Mouse (Mus musculus) left cerebral cortex, postnatal 14 days (tissue): ENCODE measurements around the gene Timeless. TPM values are rescaled to one million over a fixed set of nuclear protein-coding genes. Genes with fewer than 3 reads are reported as not detected.
"Not testable (repeated sequence)": the region's sequence is repeated elsewhere in the genome, so short reads cannot be mapped to it uniquely, and the experiment has no call there.

ENCODE experiments used
- DNase-seq, 2 experiments: peaks; one replicate each; pipeline ENCODE4 v3.0.0; 2021 to 2022; ENCODE audit warnings: low spot score in 2 of 2, mixed read lengths in 1 of 2
- intact Hi-C: fragments of 180-260 bp; cut with DNase I; formaldehyde crosslinking; loops from one replicate; pipeline ENCODE4 v1.15.1; 2025
- total RNA-seq, 2 experiments: library from RNA; stranded (reverse); gene quantifications; 2 replicates each; pipeline ENCODE4 v1.2.3; 2021

The Timeless gene
- total RNA-seq, 2 experiments from 2014 or later: 7.2 to 9.9 TPM

GRCm38 (mm10) chr10:128211390-128212108 is 20.3 kb upstream of the Timeless start, which contains the start of gene Spryd4:
Spryd4 (minus strand) TSS chr10:128211807.
- intact Hi-C loops: loop anchor here (2.0 to 5.0 kb wide), 2 partner anchors 21 to 71 kb away; partner anchors contain the start of gene Timeless

DNA sequence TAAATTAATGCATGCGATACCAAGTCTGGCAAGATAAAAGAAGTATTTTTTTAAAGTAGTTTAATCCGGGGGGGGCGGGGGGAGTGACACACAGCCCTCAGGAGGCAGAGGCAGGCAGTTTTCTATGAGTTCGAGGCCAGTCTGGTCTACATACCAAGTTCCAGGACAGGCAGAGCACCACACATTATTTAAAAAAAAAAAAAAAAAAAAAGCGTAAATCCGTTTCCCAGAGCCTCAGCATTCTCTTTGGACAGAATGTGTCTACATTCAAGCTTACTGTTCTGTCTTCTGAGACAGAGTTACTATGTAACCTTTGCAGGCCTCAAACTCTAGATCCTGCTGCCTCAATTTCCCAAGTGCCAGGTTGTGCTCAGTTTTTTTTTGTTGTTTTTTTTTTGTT is 19.7 kb upstream of the Timeless start:
- intact Hi-C loops: loop anchor here (2.0 to 5.0 kb wide), 2 partner anchors 21 to 70 kb away; partner anchors contain the start of gene Timeless
- DNase-seq: no peak

More at GRCm38 (mm10) chr10:128211390-128212108, 20.3 kb upstream of the Timeless start, which contains the start of gene Spryd4:
- peak; percentile 90 to 92 for DNase-seq

- intact Hi-C loops: loop anchor here (2.0 to 5.0 kb wide), 2 partner anchors 20 to 69 kb away; partner anchors contain the start of gene Timeless
- peak; percentile 70 to 76 for DNase-seq
These were observed 19.0 kb upstream of the Timeless start for GRCm38 (mm10) chr10:128212871-128213323.

DNA sequence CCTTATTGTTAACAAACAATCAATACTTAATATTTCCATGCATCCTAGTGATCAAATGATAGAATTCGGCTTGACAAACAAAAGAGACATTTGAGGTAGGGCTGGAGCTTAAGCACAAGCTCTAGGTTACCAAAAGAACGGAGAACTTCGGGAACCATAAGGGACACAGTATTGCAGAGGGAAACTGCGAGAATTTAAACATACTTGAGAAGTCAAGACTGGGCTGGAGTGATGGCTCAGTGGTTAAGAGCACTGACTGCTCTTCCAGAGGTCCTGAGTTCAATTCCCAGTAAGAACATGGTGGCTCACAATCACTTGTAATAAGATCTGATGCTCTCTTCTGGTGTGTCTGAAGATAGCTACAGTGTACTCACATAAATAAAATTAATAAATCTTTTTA is 17.8 kb upstream of the Timeless start:
- intact Hi-C loops: loop anchor here (5.0 kb wide), 1 partner anchor 68 kb away; no protein-coding TSS in a partner anchor
- DNase-seq: not testable (repeated sequence)

DNA sequence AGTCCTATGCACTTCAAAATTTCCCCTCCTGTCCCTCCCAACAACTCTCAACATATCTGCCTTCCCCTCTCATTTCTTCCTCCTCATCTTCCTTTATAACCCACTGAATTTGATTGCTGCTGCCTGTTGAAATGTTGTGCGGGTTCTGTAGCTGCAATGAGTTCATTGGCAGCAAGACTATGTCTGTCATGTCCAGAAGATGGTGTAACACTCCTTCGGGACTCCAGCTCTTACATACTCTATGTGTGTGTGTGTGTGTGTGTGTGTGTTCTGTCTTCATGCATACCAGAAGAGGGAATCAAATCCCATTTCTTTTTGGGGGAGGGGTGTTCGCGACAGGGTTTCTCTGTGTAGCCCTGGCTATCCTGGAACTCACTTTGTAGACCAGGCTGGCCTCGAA is 16.9 kb upstream of the Timeless start:
- intact Hi-C loops: loop anchor here (5.0 kb wide), 1 partner anchor 67 kb away; no protein-coding TSS in a partner anchor
- no peak for DNase-seq

GRCm38 (mm10) chr10:128218387-128219117 is 13.3 kb upstream of the Timeless start:
- intact Hi-C loops: no loop called here

GRCm38 (mm10) chr10:128221533-128222286 is 10.2 kb upstream of the Timeless start:
- intact Hi-C loops: no loop called here

More at GRCm38 (mm10) chr10:128218387-128219117, 13.3 kb upstream of the Timeless start:
- no peak for DNase-seq

GRCm38 (mm10) chr10:128225064-128225463 is 6.8 kb upstream of the Timeless start:
- DNase-seq: no peak
- intact Hi-C loops: no loop called here

More at GRCm38 (mm10) chr10:128221533-128222286, 10.2 kb upstream of the Timeless start:
- no peak for DNase-seq

- DNase-seq: no peak
- intact Hi-C loops: no loop called here
These were observed 6.3 kb upstream of the Timeless start, which contains the start of gene Mip for GRCm38 (mm10) chr10:128225538-128225937. Mip (plus strand) TSS chr10:128225838.

DNA sequence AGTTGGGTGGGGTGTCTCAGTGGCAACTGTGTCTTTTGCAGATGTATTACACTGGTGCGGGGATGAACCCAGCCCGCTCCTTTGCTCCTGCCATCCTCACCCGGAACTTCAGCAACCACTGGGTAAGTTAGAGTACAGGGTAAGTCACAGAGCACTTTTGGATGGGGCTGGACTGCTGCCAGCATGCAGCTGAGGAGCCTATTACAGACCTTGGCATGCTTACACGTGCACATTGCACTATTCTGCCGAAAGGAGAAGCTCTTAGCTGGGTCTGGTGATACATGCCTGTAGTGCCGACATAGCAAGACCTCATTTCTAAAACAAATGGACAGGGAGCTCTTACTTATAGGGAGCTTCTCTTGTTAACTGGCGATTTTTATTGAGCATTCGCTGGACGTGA is 4.3 kb upstream of the Timeless start:
- intact Hi-C loops: no loop called here
- DNase-seq: no peak

- DNase-seq: no peak
- intact Hi-C loops: no loop called here
These were observed 3.9 kb upstream of the Timeless start for GRCm38 (mm10) chr10:128228009-128228408.

- intact Hi-C loops: no loop called here
- no peak for DNase-seq
These were observed 1.3 kb upstream of the Timeless start for GRCm38 (mm10) chr10:128230582-128230981.

DNA sequence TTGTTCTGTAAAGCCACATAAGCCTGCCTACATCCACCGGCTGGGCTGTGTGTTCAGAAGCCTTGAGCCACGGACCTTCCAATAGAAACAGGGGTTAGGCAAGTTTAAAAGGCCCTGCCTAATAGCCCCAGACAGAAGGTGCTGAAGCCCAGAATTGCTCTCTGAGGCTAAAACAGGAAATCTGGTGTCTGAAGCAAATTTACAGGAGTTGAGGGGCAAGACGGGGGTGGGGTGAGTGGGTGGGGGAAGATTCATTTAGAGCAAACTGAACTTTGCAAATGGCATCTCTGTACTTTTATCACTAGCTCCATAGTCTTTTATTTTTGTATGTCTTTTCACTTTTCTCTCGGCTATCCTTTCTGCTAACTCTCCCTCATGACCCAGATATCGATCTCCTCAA is 719 bp upstream of the Timeless start:
- DNase-seq: no peak
- intact Hi-C loops: no loop called here

- intact Hi-C loops: loop anchor here (2.0 kb wide), 1 partner anchor 20 kb away; no protein-coding TSS in a partner anchor
- DNase-seq: peak; percentile 73 to 81
These were observed 638 bp downstream of the Timeless start for GRCm38 (mm10) chr10:128232420-128232985.

DNA sequence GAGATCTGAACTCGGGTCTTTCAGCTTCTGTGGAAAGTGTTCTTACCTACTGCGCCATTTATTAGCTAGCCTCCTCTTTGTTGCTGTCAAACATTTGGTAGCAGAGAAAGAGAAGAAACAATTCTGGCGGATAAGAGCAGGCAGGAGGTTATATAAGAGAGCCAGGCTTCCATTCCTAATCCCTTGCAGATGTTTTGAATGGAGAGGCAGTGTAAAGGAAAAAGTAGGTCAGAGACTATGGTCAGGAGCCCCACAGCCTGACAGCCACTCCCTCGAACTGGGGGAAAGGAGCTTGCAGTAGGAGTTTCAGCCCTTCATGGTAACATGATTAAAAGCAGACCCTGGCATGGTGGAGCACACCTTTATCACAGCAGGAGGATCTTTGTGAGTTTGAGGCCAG is 4.5 kb downstream of the Timeless start:
- intact Hi-C loops: loop anchor here (5.0 kb wide), 1 partner anchor 46 kb away; no protein-coding TSS in a partner anchor
- no peak for DNase-seq

GRCm38 (mm10) chr10:128237807-128238480 is 6.1 kb downstream of the Timeless start:
- DNase-seq: peak in 1 of 2 experiments; percentile 20
- intact Hi-C loops: loop anchor here (5.0 kb wide), 1 partner anchor 44 kb away; no protein-coding TSS in a partner anchor

DNA sequence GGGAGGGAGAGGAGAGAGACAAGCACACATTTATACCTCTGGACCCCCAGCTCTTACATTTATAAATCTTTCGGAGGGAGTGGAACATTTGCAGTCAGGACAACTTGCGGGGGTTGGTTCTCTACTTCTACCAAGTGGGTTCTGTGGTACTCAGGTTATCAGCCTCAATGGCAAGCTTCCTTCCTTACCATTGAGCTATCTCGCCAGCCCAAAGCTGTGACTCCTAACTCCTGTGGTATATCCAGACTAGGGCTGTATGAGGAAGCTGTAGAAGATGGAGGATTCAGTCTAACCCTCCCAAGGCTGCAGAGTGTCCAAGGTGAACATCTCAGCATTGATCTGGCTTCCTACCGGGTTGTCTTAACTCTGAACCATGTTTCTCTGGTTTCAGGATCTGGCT is 7.3 kb downstream of the Timeless start:
- intact Hi-C loops: loop anchor here (5.0 kb wide), 1 partner anchor 43 kb away; no protein-coding TSS in a partner anchor
- DNase-seq: no peak

- intact Hi-C loops: no loop called here
- no peak for DNase-seq
These were observed 8.3 kb downstream of the Timeless start for GRCm38 (mm10) chr10:128240131-128240530.
